Mouse (Mus musculus): ENCODE measurements at regions not wholly inside any gene's neighbourhood (a gene's known extent, or its start where the extent isn't known, plus 50 kb on each side); places are given as distances from the start of the nearest gene placed in this dataset.
A peak's percentile ranks its signal among the peaks of the same experiment; 100 is the strongest.

DNA sequence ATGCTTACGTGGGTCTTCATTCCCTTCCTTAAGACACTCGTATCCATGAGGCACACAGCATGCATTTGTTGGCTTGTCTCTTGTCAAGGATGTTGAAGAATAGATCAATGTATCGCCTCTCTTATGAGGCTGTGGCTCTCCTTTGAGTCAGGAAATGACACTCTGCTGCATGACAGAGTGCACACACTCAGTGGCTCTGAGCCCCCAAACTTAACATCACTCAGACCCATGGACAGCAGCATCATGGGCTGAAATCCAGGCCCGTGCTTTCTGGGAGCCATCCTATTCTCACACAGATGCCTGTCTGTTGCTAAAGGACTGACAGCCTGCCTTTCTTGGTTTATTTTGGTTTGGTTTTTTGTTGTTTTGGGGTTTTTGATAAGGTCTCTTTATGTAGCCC, 81.9 kb downstream of the Kcnf1 start:
- Histone ChIP-seq H3K4me3 (ENCODE audit: low read depth, low read length) (no peak overlapping the region), H3K27me3 (ENCODE audit: insufficient read depth, low read length) (no peaks in the 10 kb centered on the region), H3K27ac (ENCODE audit: low read depth, low read length) (no peak overlapping the region), H3K9me3 (ENCODE audit: low read length) (no peaks in the 10 kb centered on the region), H3K36me3 (ENCODE audit: insufficient read depth, low read length) (no peaks in the 10 kb centered on the region), H3K4me2 (ENCODE audit: low read depth, low read length, poor library complexity, severe bottlenecking) (no peak overlapping the region), H3K4me1 (ENCODE audit: insufficient read depth, low read length) (no peaks in the 10 kb centered on the region; the same call in 1 of the 2 replicates), H3K9ac (replicated peaks; ENCODE audit: low read length, poor library complexity, severe bottlenecking) (no peak overlapping the region)
- no peak for TF ChIP-seq CTCF (IDR thresholded peaks at IDR 0.05)
- WGBS, result 87% methylated on average over 4 of the region's 4 CpGs
- DNase-seq (ENCODE audit: low spot score), result no peak
- no peak for ATAC-seq (ENCODE audit: low FRiP score)

- Histone ChIP-seq H3K27ac (ENCODE audit: low read depth, low read length) (no peak overlapping the region), H3K27me3 (ENCODE audit: insufficient read depth, low read length) (no peaks in the 10 kb centered on the region), H3K9me3 (ENCODE audit: low read length) (no peaks in the 10 kb centered on the region), H3K4me2 (ENCODE audit: low read depth, low read length, poor library complexity, severe bottlenecking) (no peak overlapping the region), H3K9ac (replicated peaks; ENCODE audit: low read length, poor library complexity, severe bottlenecking) (no peak overlapping the region), H3K36me3 (ENCODE audit: insufficient read depth, low read length) (no peaks in the 10 kb centered on the region), H3K4me1 (ENCODE audit: insufficient read depth, low read length) (no peaks in the 10 kb centered on the region; the same call in 1 of the 2 replicates), H3K4me3 (ENCODE audit: low read depth, low read length) (no peak overlapping the region)
- DNase-seq (ENCODE audit: low spot score) (peak; percentile 24), ATAC-seq (ENCODE audit: low FRiP score) (no peak)
- TF ChIP-seq CTCF (IDR thresholded peaks at IDR 0.05), result peak; percentile 6; the same call in 1 of the 2 replicates
- 53% methylated on average over 3 of the region's 3 CpGs for WGBS
Measured at GRCm38 (mm10) chr12:17093772-17094171, 82.2 kb upstream of the 2410004P03Rik start.

GRCm38 (mm10) chr12:17091058-17091457, 79.5 kb upstream of the 2410004P03Rik start:
- 70% methylated on average over 10 of the region's 10 CpGs for whole genome bisulfite sequencing
- no peak overlapping the region for H3K4me3 ChIP-seq (ENCODE audit: low read depth, low read length)
- no peaks in the 10 kb centered on the region; the same call in 1 of the 2 replicates for H3K4me1 ChIP-seq (ENCODE audit: insufficient read depth, low read length)
- H3K27ac ChIP-seq (ENCODE audit: low read depth, low read length), result no peak overlapping the region
- DNase-seq (ENCODE audit: low spot score) (peak; percentile 66), ATAC-seq (ENCODE audit: low FRiP score) (no peak)
- no peaks in the 10 kb centered on the region for H3K36me3 ChIP-seq (ENCODE audit: insufficient read depth, low read length)
- no peak overlapping the region for H3K4me2 ChIP-seq (ENCODE audit: low read depth, low read length, poor library complexity, severe bottlenecking)
- no peak for TF ChIP-seq CTCF (IDR thresholded peaks at IDR 0.05)
- no peaks in the 10 kb centered on the region for H3K27me3 ChIP-seq (ENCODE audit: insufficient read depth, low read length)
- no peak overlapping the region for H3K9ac ChIP-seq (replicated peaks; ENCODE audit: low read length, poor library complexity, severe bottlenecking)
- H3K9me3 ChIP-seq (ENCODE audit: low read length), result no peaks in the 10 kb centered on the region

- Histone ChIP-seq H3K27ac (ENCODE audit: low read depth, low read length) (no peak overlapping the region), H3K36me3 (ENCODE audit: insufficient read depth, low read length) (no peaks in the 10 kb centered on the region), H3K4me2 (ENCODE audit: low read depth, low read length, poor library complexity, severe bottlenecking) (no peak overlapping the region), H3K27me3 (ENCODE audit: insufficient read depth, low read length) (no peaks in the 10 kb centered on the region), H3K4me3 (ENCODE audit: low read depth, low read length) (no peak overlapping the region), H3K9me3 (ENCODE audit: low read length) (no peaks in the 10 kb centered on the region), H3K4me1 (ENCODE audit: insufficient read depth, low read length) (no peaks in the 10 kb centered on the region; the same call in 1 of the 2 replicates), H3K9ac (replicated peaks; ENCODE audit: low read length, poor library complexity, severe bottlenecking) (no peak overlapping the region)
- TF ChIP-seq CTCF (IDR thresholded peaks at IDR 0.05), result no peak
- WGBS, result 31% methylated on average over 7 of the region's 7 CpGs
- peak; percentile 49 for DNase-seq (ENCODE audit: low spot score)
- ATAC-seq (ENCODE audit: low FRiP score), result peak; percentile 66; the same call in 1 of the 2 replicates
Measured at GRCm38 (mm10) chr12:17089710-17090339, 78.3 kb upstream of the 2410004P03Rik start.

DNA sequence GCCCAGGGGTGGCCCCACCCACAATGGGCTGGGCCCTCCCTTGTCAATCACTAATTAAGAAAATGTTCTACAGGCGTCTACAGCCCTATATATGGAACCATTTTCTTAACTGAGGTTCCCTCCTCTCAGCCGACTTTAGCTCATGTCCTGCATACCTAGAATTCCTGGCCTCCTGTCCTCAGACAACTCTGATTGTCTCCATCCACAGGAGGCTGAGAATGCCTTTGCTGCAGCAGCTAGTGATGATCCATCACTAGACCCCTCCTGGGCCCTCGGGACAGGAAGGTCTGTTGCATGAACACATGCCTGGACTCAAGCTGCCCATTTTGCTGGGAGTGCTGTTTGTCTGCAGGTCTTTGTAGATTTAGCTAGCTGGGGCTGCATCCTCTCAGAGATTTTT, 75.9 kb upstream of the 2410004P03Rik start:
- 40% methylated on average over 3 of the region's 3 CpGs for WGBS
- TF ChIP-seq CTCF (IDR thresholded peaks at IDR 0.05), result no peak
- ATAC-seq (ENCODE audit: low FRiP score) (no peak), DNase-seq (ENCODE audit: low spot score) (no peak)
- no peaks in the 10 kb centered on the region; the same call in 1 of the 2 replicates for H3K4me1 ChIP-seq (ENCODE audit: insufficient read depth, low read length)
- no peak overlapping the region for H3K9ac ChIP-seq (replicated peaks; ENCODE audit: low read length, poor library complexity, severe bottlenecking)
- H3K27me3 ChIP-seq (ENCODE audit: insufficient read depth, low read length), result no peaks in the 10 kb centered on the region
- H3K9me3 ChIP-seq (ENCODE audit: low read length), result no peaks in the 10 kb centered on the region
- H3K4me3 ChIP-seq (ENCODE audit: low read depth, low read length), result no peak overlapping the region
- H3K27ac ChIP-seq (ENCODE audit: low read depth, low read length), result no peak overlapping the region
- H3K36me3 ChIP-seq (ENCODE audit: insufficient read depth, low read length), result no peaks in the 10 kb centered on the region
- no peak overlapping the region for H3K4me2 ChIP-seq (ENCODE audit: low read depth, low read length, poor library complexity, severe bottlenecking)

GRCm38 (mm10) chr12:17085209-17085574, 73.7 kb upstream of the 2410004P03Rik start:
- DNase-seq (ENCODE audit: low spot score) (no peak), ATAC-seq (ENCODE audit: low FRiP score) (no peak)
- no peaks in the 10 kb centered on the region for H3K9me3 ChIP-seq (ENCODE audit: low read length)
- no peaks in the 10 kb centered on the region for H3K36me3 ChIP-seq (ENCODE audit: insufficient read depth, low read length)
- H3K4me2 ChIP-seq (ENCODE audit: low read depth, low read length, poor library complexity, severe bottlenecking), result no peak overlapping the region
- WGBS, result 72% methylated on average over 5 of the region's 5 CpGs
- H3K4me1 ChIP-seq (ENCODE audit: insufficient read depth, low read length), result no peaks in the 10 kb centered on the region; the same call in 1 of the 2 replicates
- no peak overlapping the region for H3K27ac ChIP-seq (ENCODE audit: low read depth, low read length)
- no peak overlapping the region for H3K9ac ChIP-seq (replicated peaks; ENCODE audit: low read length, poor library complexity, severe bottlenecking)
- H3K27me3 ChIP-seq (ENCODE audit: insufficient read depth, low read length), result no peaks in the 10 kb centered on the region
- no peak overlapping the region for H3K4me3 ChIP-seq (ENCODE audit: low read depth, low read length)
- no peak for TF ChIP-seq CTCF (IDR thresholded peaks at IDR 0.05)
